11 mouse cellular contexts compared by ENCODE assay signal in the genomic region with DNA sequence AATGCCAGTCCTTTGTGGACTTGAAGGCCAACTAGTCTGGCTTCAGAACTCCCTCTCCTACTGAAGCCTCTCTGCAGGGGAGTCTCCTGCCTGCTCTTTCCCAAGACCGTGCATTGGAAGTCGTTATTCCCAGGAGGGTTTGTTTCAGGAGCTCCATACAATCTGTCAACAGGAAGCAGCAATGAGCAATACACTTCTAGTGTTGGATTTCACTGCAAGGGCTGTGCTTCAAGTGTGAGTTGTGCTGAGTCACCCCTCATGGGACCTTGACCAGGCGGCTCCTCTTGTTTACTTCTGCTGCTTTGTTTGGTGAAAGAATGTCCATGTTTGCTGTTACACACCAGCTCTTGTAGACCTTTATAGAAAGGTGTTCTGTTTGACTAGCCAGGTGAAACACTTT. TPM values are rescaled to one million over a fixed set of nuclear protein-coding genes. Genes with fewer than 3 reads are reported as not detected.
A peak's percentile ranks its signal among the peaks of the same experiment; 100 is the strongest.
DNase-seq lines count a peak whose midpoint lies in the region; ATAC-seq lines count a peak whose summit lies in the region.
"Had no signal": no experiment of that assay in that cellular context is flagged by ENCODE, and none has a peak within 500 bp of the region (broad histone marks: within the 10 kb centered on the region; RNA-seq: fewer than 3 reads in every experiment).

No protein-coding gene starts in this region.

- H3K4me2 ChIP-seq in heart, embryonic 15.5 days, result no peak overlapping the region
- no peak overlapping the region for H3K4me2 ChIP-seq in liver, embryonic 13.5 days
- H3K4me2 ChIP-seq in stomach, embryonic 15.5 days, result no peak overlapping the region
- H3K4me2 ChIP-seq: midbrain, embryonic 11.5 days had no signal

- H3K27ac ChIP-seq in heart, embryonic 15.5 days, result no peak overlapping the region
- peak overlapping the region; percentile 84 for H3K27ac ChIP-seq in liver, embryonic 13.5 days
- H3K27ac ChIP-seq in stomach, embryonic 15.5 days, result peak overlapping the region; percentile 57

- H3K4me3 ChIP-seq in heart, embryonic 15.5 days, result no peak overlapping the region
- no peak overlapping the region for H3K4me3 ChIP-seq in liver, embryonic 13.5 days (replicated peaks)
- no peak overlapping the region for H3K4me3 ChIP-seq in stomach, embryonic 15.5 days (replicated peaks)

- WGBS in heart, embryonic 15.5 days, result 16% methylated on average over 3 of the region's 3 CpGs
- WGBS in liver, embryonic 13.5 days (ENCODE audit: insufficient replicate concordance), result 7% methylated on average over 3 of the region's 3 CpGs
- 13% methylated on average over 3 of the region's 3 CpGs for WGBS in stomach, embryonic 15.5 days

- no peaks in the 10 kb centered on the region for H3K4me1 ChIP-seq in heart, embryonic 15.5 days (replicated peaks)
- peaks cover 48% of the 10 kb centered on the region for H3K4me1 ChIP-seq in liver, embryonic 13.5 days (replicated peaks)
- no peaks in the 10 kb centered on the region for H3K4me1 ChIP-seq in stomach, embryonic 15.5 days

- H3K9me3 ChIP-seq in heart, embryonic 15.5 days (replicated peaks), result no peaks in the 10 kb centered on the region
- H3K9me3 ChIP-seq in liver, embryonic 13.5 days (replicated peaks), result no peaks in the 10 kb centered on the region
- no peaks in the 10 kb centered on the region for H3K9me3 ChIP-seq in stomach, embryonic 15.5 days
- H3K9me3 ChIP-seq: G1E had no signal

- no peaks in the 10 kb centered on the region for H3K36me3 ChIP-seq in heart, embryonic 15.5 days
- H3K36me3 ChIP-seq in liver, embryonic 13.5 days, result no peaks in the 10 kb centered on the region
- H3K36me3 ChIP-seq in stomach, embryonic 15.5 days, result no peaks in the 10 kb centered on the region
- H3K36me3 ChIP-seq: G1E had no signal

- ATAC-seq in heart, embryonic 15.5 days (replicated peaks; ENCODE audit: insufficient number of reproducible peaks, insufficient read depth, low FRiP score, low read depth), result 0 out of 2 replicates have a peak, but pooled peaks have one; percentile 14
- ATAC-seq in liver, embryonic 13.5 days (ENCODE audit: low read depth), result peak; percentile 56
- peak; percentile 70; the same call in 1 of the 2 replicates for ATAC-seq in stomach, embryonic 15.5 days (ENCODE audit: insufficient read depth, low FRiP score, low read depth)
- ATAC-seq in cerebellum, adult (ENCODE audit: insufficient number of reproducible peaks, low FRiP score, low TSS enrichment), result no peak

- no peak for DNase-seq in heart, postnatal 25 days (ENCODE audit: low spot score)
- peak; percentile 46 for DNase-seq in c-Kit-positive CD71-positive TER-119-positive erythroid progenitor cells, embryonic 14.5 days (ENCODE audit: low spot score)
- peak; percentile 65 for DNase-seq in liver, embryonic 13.5 days
- DNase-seq in urinary bladder, postnatal 25 days (ENCODE audit: low spot score), result no peak
- no peak for DNase-seq in heart, adult 8-10 months (ENCODE audit: low spot score)
- DNase-seq: cerebellum, postnatal 25 days had no signal

- intact Hi-C loops in heart, postnatal 25 days (cut with DNase I), result no loop called here

- no peak overlapping the region for H3K9ac ChIP-seq in heart, embryonic 15.5 days
- H3K9ac ChIP-seq in liver, embryonic 13.5 days, result no peak overlapping the region
- H3K9ac ChIP-seq in stomach, embryonic 15.5 days, result no peak overlapping the region

- no peaks in the 10 kb centered on the region for H3K27me3 ChIP-seq in heart, embryonic 15.5 days
- H3K27me3 ChIP-seq in liver, embryonic 13.5 days, result no peaks in the 10 kb centered on the region
- no peaks in the 10 kb centered on the region for H3K27me3 ChIP-seq in stomach, embryonic 15.5 days (replicated peaks)

RNA-seq across cellular contexts. Expression of gene Gtpbp4, which starts 18.5 kb away (rescaled TPM):
- 43.2 and 49.9 TPM in 2 replicates for polyA plus RNA-seq in heart, embryonic 15.5 days (2015; fragmentation: Nextera tagmentation; extraction: Ambion mirVana)
- total RNA-seq in heart, postnatal 25 days (2021), result 10 to 100 TPM; 38.4 to 40.2 TPM
- 65.5 and 70.4 TPM in 2 replicates for polyA plus RNA-seq in liver, embryonic 13.5 days (2015; fragmentation: Nextera tagmentation; extraction: Ambion mirVana)
- 74.5 and 81.7 TPM in 2 replicates for polyA plus RNA-seq in stomach, embryonic 15.5 days (2015; fragmentation: Nextera tagmentation; extraction: Ambion mirVana)
- 10 to 100 TPM; 38.4 to 40.3 (median 39.8) TPM for total RNA-seq in heart, adult 8-10 months (2022)

Comparison
In these comparisons a context has a peak if more than half of its experiments do, and no peak if none do; other contexts are left out.
1. DNase-seq: peak in c-Kit-positive CD71-positive TER-119-positive erythroid progenitor cells, embryonic 14.5 days (single experiment) and liver, embryonic 13.5 days (single experiment); none in heart, postnatal 25 days (single experiment), urinary bladder, postnatal 25 days (single experiment) and heart, adult 8-10 months (single experiment).